Mouse (Mus musculus) midbrain, embryonic 15.5 days (tissue): ENCODE measurements around the gene Kcna3. TPM values are rescaled to one million over a fixed set of nuclear protein-coding genes. Genes with fewer than 3 reads are reported as not detected.

ENCODE experiments used
- ATAC-seq: fragments of 200-750 bp; cut with Nextera tagmentation; replicated peaks from 2 replicates; pipeline ENCODE4 v1.8.0; 2017; ENCODE audit warnings: moderate TSS enrichment
- H3K27ac ChIP-seq: fragments of 300-500 bp; sonication (generic); 2 replicates; pipeline ENCODE4 v1.5.1; 2015; ENCODE audit warnings: mild to moderate bottlenecking, inconsistent platforms
- H3K27me3 ChIP-seq: fragments of 300-500 bp; sonication (generic); replicated peaks from 2 replicates; pipeline ENCODE4 v1.6.1; 2015; ENCODE audit warnings: inconsistent platforms
- H3K36me3 ChIP-seq: fragments of 300-500 bp; sonication (generic); replicated peaks from 2 replicates; pipeline ENCODE4 v1.6.1; 2015; ENCODE audit warnings: inconsistent platforms
- H3K4me1 ChIP-seq: fragments of 300-500 bp; sonication (generic); 2 replicates; pipeline ENCODE4 v1.6.1; 2015; ENCODE audit warnings: inconsistent platforms
- H3K4me2 ChIP-seq: fragments of 300-500 bp; sonication (generic); 2 replicates; pipeline ENCODE4 v1.6.1; 2015; ENCODE audit warnings: inconsistent platforms, mild to moderate bottlenecking, moderate library complexity
- H3K4me3 ChIP-seq: fragments of 300-500 bp; sonication (generic); 2 replicates; pipeline ENCODE4 v1.5.1; 2015; ENCODE audit warnings: mild to moderate bottlenecking, inconsistent platforms
- H3K9ac ChIP-seq: fragments of 300-500 bp; sonication (generic); 2 replicates; pipeline ENCODE4 v1.6.1; 2015; ENCODE audit warnings: mild to moderate bottlenecking, inconsistent platforms
- H3K9me3 ChIP-seq: fragments of 300-500 bp; sonication (generic); 2 replicates; pipeline ENCODE4 v1.6.1; 2016; ENCODE audit warnings: inconsistent platforms
- WGBS: fragments of 180-500 bp; shearing (Covaris S2); methylation state at CpG from one replicate; pipeline ENCODE4 v1.1.7; 2015; ENCODE audit warnings: mixed read lengths; 5-methylcytosine and 5-hydroxymethylcytosine counted together
- polyA plus RNA-seq: library from polyadenylated mRNA; unstranded; fragments of >200 nt; fragmentation: Nextera tagmentation; extraction: Ambion mirVana; gene quantifications from 2 replicates; pipeline ENCODE4 v1.2.1, GENCODE M21; 2015

Gene Kcna3
- 18.8 and 22.1 TPM in 2 replicates for polyA plus RNA-seq

GRCm38 (mm10) chr3:107035521-107036457 lies at the start of gene Kcna3:
Gene Kcna3, plus strand, starts transcription at chr3:107036169.
- Histone ChIP-seq H3K9ac (peak within 1 kb of the TSS; percentile 79), H3K4me1 (peaks cover 49% of the 10 kb centered on the region)
- ATAC-seq: peak; percentile 95

GRCm38 (mm10) chr3:106991334-106991733 lies 44.6 kb upstream of the Kcna3 start:
- Histone ChIP-seq H3K4me3 (no peak overlapping the region), H3K4me2 (no peak overlapping the region), H3K9me3 (no peaks in the 10 kb centered on the region), H3K4me1 (no peaks in the 10 kb centered on the region), H3K36me3 (no peaks in the 10 kb centered on the region), H3K9ac (no peak overlapping the region), H3K27ac (no peak overlapping the region), H3K27me3 (no peaks in the 10 kb centered on the region)
- 81% methylated on average over 1 of the region's 1 CpGs for WGBS
- ATAC-seq: no peak

More at GRCm38 (mm10) chr3:107035521-107036457, at the start of gene Kcna3:
- under 1% methylated on average over 65 of the region's 80 CpGs for WGBS
- peak within 1 kb of the TSS; percentile 89 for H3K27ac ChIP-seq
- H3K36me3 ChIP-seq: no peaks in the 10 kb centered on the region
- no peaks in the 10 kb centered on the region for H3K27me3 ChIP-seq
- peak within 1 kb of the TSS; percentile 70 for H3K4me3 ChIP-seq
- no peaks in the 10 kb centered on the region for H3K9me3 ChIP-seq
- H3K4me2 ChIP-seq: peak within 1 kb of the TSS; percentile 65

GRCm38 (mm10) chr3:106995347-106995746 lies 40.6 kb upstream of the Kcna3 start:
- H3K4me2 ChIP-seq: no peak overlapping the region
- H3K4me1 ChIP-seq: no peaks in the 10 kb centered on the region
- ATAC-seq: no peak
- no peak overlapping the region for H3K9ac ChIP-seq
- H3K27ac ChIP-seq: no peak overlapping the region
- H3K9me3 ChIP-seq: no peaks in the 10 kb centered on the region
- no peaks in the 10 kb centered on the region for H3K27me3 ChIP-seq
- no peaks in the 10 kb centered on the region for H3K36me3 ChIP-seq
- 41% methylated on average over 1 of the region's 1 CpGs for WGBS
- no peak overlapping the region for H3K4me3 ChIP-seq

GRCm38 (mm10) chr3:106996186-106996585 lies 39.8 kb upstream of the Kcna3 start:
- Histone ChIP-seq H3K4me3 (no peak overlapping the region), H3K27ac (no peak overlapping the region), H3K9ac (no peak overlapping the region), H3K9me3 (no peaks in the 10 kb centered on the region), H3K4me1 (no peaks in the 10 kb centered on the region), H3K27me3 (no peaks in the 10 kb centered on the region), H3K4me2 (no peak overlapping the region), H3K36me3 (no peaks in the 10 kb centered on the region)
- WGBS: 58% methylated on average over 2 of the region's 2 CpGs
- ATAC-seq: no peak

- no peak for ATAC-seq
- no peaks in the 10 kb centered on the region for H3K27me3 ChIP-seq
- H3K9me3 ChIP-seq: no peaks in the 10 kb centered on the region
- H3K36me3 ChIP-seq: no peaks in the 10 kb centered on the region
- no peak overlapping the region for H3K27ac ChIP-seq
- no peak overlapping the region for H3K4me2 ChIP-seq
- H3K9ac ChIP-seq: no peak overlapping the region
- H3K4me3 ChIP-seq: no peak overlapping the region
- H3K4me1 ChIP-seq: no peaks in the 10 kb centered on the region
- WGBS: 75% methylated on average over 1 of the region's 1 CpGs
Measured at GRCm38 (mm10) chr3:106998370-106998769, 37.6 kb upstream of the Kcna3 start.

- 74% methylated on average over 2 of the region's 2 CpGs for WGBS
- no peak overlapping the region for H3K9ac ChIP-seq
- H3K27me3 ChIP-seq: no peaks in the 10 kb centered on the region
- H3K4me1 ChIP-seq: no peaks in the 10 kb centered on the region
- H3K4me3 ChIP-seq: no peak overlapping the region
- H3K36me3 ChIP-seq: no peaks in the 10 kb centered on the region
- H3K9me3 ChIP-seq: no peaks in the 10 kb centered on the region
- H3K27ac ChIP-seq: no peak overlapping the region
- H3K4me2 ChIP-seq: no peak overlapping the region
- no peak for ATAC-seq
Measured at GRCm38 (mm10) chr3:107000165-107000564, 35.8 kb upstream of the Kcna3 start.

GRCm38 (mm10) chr3:107002249-107003123 lies 33.5 kb upstream of the Kcna3 start:
- Histone ChIP-seq H3K27me3 (no peaks in the 10 kb centered on the region), H3K4me3 (no peak overlapping the region), H3K4me2 (no peak overlapping the region), H3K27ac (no peak overlapping the region), H3K9me3 (no peaks in the 10 kb centered on the region), H3K4me1 (no peaks in the 10 kb centered on the region), H3K9ac (no peak overlapping the region), H3K36me3 (no peaks in the 10 kb centered on the region)
- 66% methylated on average over 8 of the region's 8 CpGs for WGBS
- no peak for ATAC-seq

GRCm38 (mm10) chr3:107009329-107010076 lies 26.5 kb upstream of the Kcna3 start:
- H3K4me1 ChIP-seq: no peaks in the 10 kb centered on the region
- H3K4me3 ChIP-seq: no peak overlapping the region
- H3K9ac ChIP-seq: no peak overlapping the region
- H3K27ac ChIP-seq: no peak overlapping the region
- WGBS: 84% methylated on average over 4 of the region's 4 CpGs
- no peaks in the 10 kb centered on the region for H3K36me3 ChIP-seq
- H3K4me2 ChIP-seq: no peak overlapping the region
- no peaks in the 10 kb centered on the region for H3K27me3 ChIP-seq
- H3K9me3 ChIP-seq: no peaks in the 10 kb centered on the region
- no peak for ATAC-seq

GRCm38 (mm10) chr3:107018286-107018685 lies 17.7 kb upstream of the Kcna3 start:
- WGBS: 54% methylated on average over 2 of the region's 2 CpGs

GRCm38 (mm10) chr3:107031547-107031946 lies 4.4 kb upstream of the Kcna3 start:
- Histone ChIP-seq H3K4me3 (no peak overlapping the region), H3K4me1 (peaks cover 24% of the 10 kb centered on the region), H3K9me3 (no peaks in the 10 kb centered on the region), H3K36me3 (no peaks in the 10 kb centered on the region), H3K4me2 (no peak overlapping the region), H3K27ac (no peak overlapping the region), H3K9ac (no peak overlapping the region), H3K27me3 (no peaks in the 10 kb centered on the region)
- no peak for ATAC-seq
- WGBS: 83% methylated on average over 4 of the region's 4 CpGs

More at GRCm38 (mm10) chr3:107018286-107018685, 17.7 kb upstream of the Kcna3 start:
- H3K27ac ChIP-seq: no peak overlapping the region
- no peaks in the 10 kb centered on the region for H3K36me3 ChIP-seq
- no peak overlapping the region for H3K4me2 ChIP-seq
- H3K4me1 ChIP-seq: no peaks in the 10 kb centered on the region
- H3K9ac ChIP-seq: no peak overlapping the region
- H3K9me3 ChIP-seq: no peaks in the 10 kb centered on the region
- ATAC-seq: no peak
- no peaks in the 10 kb centered on the region for H3K27me3 ChIP-seq
- no peak overlapping the region for H3K4me3 ChIP-seq

- Histone ChIP-seq H3K36me3 (no peaks in the 10 kb centered on the region), H3K27me3 (no peaks in the 10 kb centered on the region), H3K4me1 (peaks cover 49% of the 10 kb centered on the region), H3K27ac (peak overlapping the region; percentile 89), H3K9me3 (no peaks in the 10 kb centered on the region), H3K9ac (no peak overlapping the region; the same call in 1 of the 2 replicates), H3K4me2 (peak overlapping the region; percentile 65), H3K4me3 (peak overlapping the region; percentile 70; the same call in 1 of the 2 replicates)
- no peak for ATAC-seq
- 53% methylated on average over 2 of the region's 2 CpGs for WGBS
Measured at GRCm38 (mm10) chr3:107034776-107035175, 1.2 kb upstream of the Kcna3 start.
